ENCODE assay signal across 10 mouse cellular contexts in the genomic region with DNA sequence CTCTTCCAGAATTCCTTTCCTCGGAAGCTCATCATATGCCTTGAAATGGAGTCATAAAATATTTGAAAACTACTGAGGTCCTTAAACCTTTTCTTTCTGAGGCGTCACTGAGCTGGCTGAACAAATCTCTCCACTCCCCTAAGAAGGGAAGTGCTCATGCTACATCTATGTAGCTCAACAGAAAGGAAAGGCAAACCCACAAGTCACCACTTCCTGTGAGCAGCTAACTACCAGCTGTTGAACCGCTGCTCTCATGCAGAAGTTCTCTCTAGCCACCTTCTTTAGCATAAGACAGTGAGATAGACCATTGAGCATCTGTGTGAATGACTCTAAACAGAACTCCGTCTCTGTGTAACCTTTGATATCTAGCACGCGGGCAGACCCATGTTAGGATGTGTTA.
DNase-seq lines count a peak whose midpoint lies in the region; ATAC-seq lines count a peak whose summit lies in the region.
"Had no signal": no experiment of that assay in that cellular context is flagged by ENCODE, and none has a peak within 500 bp of the region (broad histone marks: within the 10 kb centered on the region; RNA-seq: fewer than 3 reads in every experiment).

No protein-coding gene starts in this region.

- no peaks in the 10 kb centered on the region for H3K9me3 ChIP-seq in heart, embryonic 10.5 days
- H3K9me3 ChIP-seq in midbrain, embryonic 14.5 days (ENCODE audit: control insufficient read depth, low read length): no peaks in the 10 kb centered on the region
- H3K9me3 ChIP-seq: liver, embryonic 13.5 days had no signal

- DNase-seq in heart, adult 18-20 months: peak; percentile 25 to 63
- DNase-seq in heart, embryonic 10.5 days (ENCODE audit: low spot score): no peak
- DNase-seq in MEL-GATA-1-ER (ENCODE audit: extremely low read depth, low read depth): peak; percentile 82
- DNase-seq in lung, postnatal 10 days: peak; percentile 12
- DNase-seq in spleen, postnatal 10 days (ENCODE audit: low spot score in 2 of 2): peak; percentile 15 to 56
- no peak for DNase-seq in midbrain, embryonic 14.5 days
- no peak for DNase-seq in cerebellum, adult 11 months
- DNase-seq in urinary bladder, postnatal 10 days (ENCODE audit: low spot score): no peak
- DNase-seq: liver, embryonic 13.5 days had no signal

- ATAC-seq in midbrain, embryonic 14.5 days (ENCODE audit: low FRiP score, low TSS enrichment): no peak
- ATAC-seq: intestine, embryonic 16.5 days had no signal

- no peak overlapping the region for H3K4me3 ChIP-seq in heart, embryonic 10.5 days
- H3K4me3 ChIP-seq in midbrain, embryonic 14.5 days (replicated peaks; ENCODE audit: low read depth, low read length): no peak overlapping the region
- H3K4me3 ChIP-seq: liver, embryonic 13.5 days had no signal

- no peak overlapping the region for H3K4me2 ChIP-seq in midbrain, embryonic 14.5 days (ENCODE audit: low read length)
- H3K4me2 ChIP-seq: liver, embryonic 13.5 days had no signal

- no peak overlapping the region for H3K27ac ChIP-seq in heart, embryonic 10.5 days
- no peak overlapping the region for H3K27ac ChIP-seq in midbrain, embryonic 14.5 days (replicated peaks; ENCODE audit: low read depth, low read length)
- H3K27ac ChIP-seq: liver, embryonic 13.5 days had no signal

- no peak overlapping the region for H3K9ac ChIP-seq in midbrain, embryonic 14.5 days (replicated peaks; ENCODE audit: low read length)
- H3K9ac ChIP-seq: liver, embryonic 13.5 days had no signal

- H3K36me3 ChIP-seq in heart, embryonic 10.5 days: no peaks in the 10 kb centered on the region
- H3K36me3 ChIP-seq in midbrain, embryonic 14.5 days (ENCODE audit: control insufficient read depth, insufficient read depth, low read length): no peaks in the 10 kb centered on the region
- H3K36me3 ChIP-seq: liver, embryonic 13.5 days had no signal

- no peaks in the 10 kb centered on the region for H3K27me3 ChIP-seq in heart, embryonic 10.5 days (ENCODE audit: insufficient read depth, poor library complexity, severe bottlenecking)
- no peaks in the 10 kb centered on the region for H3K27me3 ChIP-seq in midbrain, embryonic 14.5 days (ENCODE audit: control insufficient read depth, insufficient read depth, low read length)
- H3K27me3 ChIP-seq: liver, embryonic 13.5 days had no signal

- H3K4me1 ChIP-seq in heart, embryonic 10.5 days: no peaks in the 10 kb centered on the region
- H3K4me1 ChIP-seq in midbrain, embryonic 14.5 days (ENCODE audit: control insufficient read depth, insufficient read depth, low read length): no peaks in the 10 kb centered on the region; the same call in 1 of the 2 replicates
- H3K4me1 ChIP-seq: liver, embryonic 13.5 days had no signal

- 85% methylated on average over 6 of the region's 6 CpGs for WGBS in heart, embryonic 10.5 days
- WGBS in midbrain, embryonic 14.5 days: 95% methylated on average over 6 of the region's 6 CpGs

Comparison
In these comparisons a context has a peak if more than half of its experiments do, and no peak if none do; other contexts are left out.
1. DNase-seq: peak in heart, adult 18-20 months (2 of 2), MEL-GATA-1-ER (single experiment), lung, postnatal 10 days (single experiment) and spleen, postnatal 10 days (2 of 2); none in heart, embryonic 10.5 days (single experiment), midbrain, embryonic 14.5 days (single experiment), cerebellum, adult 11 months (single experiment) and urinary bladder, postnatal 10 days (single experiment).